Comparison of ENCODE assay signal across 12 mouse cellular contexts in genomic region chr4:140244161-140244813, GRCm38 (mm10). TPM values are rescaled to one million over a fixed set of nuclear protein-coding genes. Genes with fewer than 3 reads are reported as not detected.
DNase-seq lines count a peak whose midpoint lies in the region; ATAC-seq lines count a peak whose summit lies in the region.
"Had no signal": no experiment of that assay in that cellular context is flagged by ENCODE, and none has a peak within 500 bp of the region (broad histone marks: within the 10 kb centered on the region; RNA-seq: fewer than 3 reads in every experiment).

No protein-coding gene starts in this region.

- H3K4me2 ChIP-seq in forebrain, embryonic 12.5 days = peak overlapping the region; percentile 94
- H3K4me2 ChIP-seq in midbrain, embryonic 14.5 days (ENCODE audit: low read length) = peak overlapping the region; percentile 87
- H3K4me2 ChIP-seq: limb, embryonic 15.5 days had no signal

- DNase-seq in left cerebral cortex, postnatal 4 days = peak; percentile 50
- no peak for DNase-seq in left cerebral cortex, postnatal 14 days (ENCODE audit: low spot score in 2 of 2)
- peak; percentile 77 to 79 for DNase-seq in cerebellum, adult 18-20 months
- DNase-seq in midbrain, embryonic 14.5 days = peak; percentile 51
- no peak for DNase-seq in urinary bladder, adult 2 months (ENCODE audit: low spot score)
- DNase-seq in adrenal gland, postnatal 4 days (ENCODE audit: low spot score in 2 of 2) = no peak
- no peak for DNase-seq in gastrocnemius, postnatal 36 days
- DNase-seq: adrenal gland, postnatal 14 days; kidney, postnatal 10 days had no signal

- intact Hi-C loops in left cerebral cortex, postnatal 4 days (cut with DNase I) = loop anchor here (10.0 kb wide), 1 partner anchor 301 kb away; no protein-coding TSS in a partner anchor
- intact Hi-C loops in left cerebral cortex, postnatal 14 days (cut with DNase I) = loop anchor here (10.0 kb wide), 2 partner anchors 139 to 431 kb away; no protein-coding TSS in a partner anchor
- intact Hi-C loops in gastrocnemius, postnatal 36 days (cut with DNase I) = no loop called here

- H3K9ac ChIP-seq in forebrain, embryonic 12.5 days = peak overlapping the region; percentile 52
- peak overlapping the region; percentile 54 for H3K9ac ChIP-seq in midbrain, embryonic 14.5 days (replicated peaks; ENCODE audit: low read length)
- H3K9ac ChIP-seq: limb, embryonic 15.5 days had no signal

- no peak for ATAC-seq in forebrain, embryonic 12.5 days (ENCODE audit: low FRiP score)
- ATAC-seq in midbrain, embryonic 14.5 days (ENCODE audit: low FRiP score, low TSS enrichment) = no peak

- H3K36me3 ChIP-seq in forebrain, embryonic 12.5 days (replicated peaks) = no peaks in the 10 kb centered on the region
- no peaks in the 10 kb centered on the region for H3K36me3 ChIP-seq in midbrain, embryonic 14.5 days (ENCODE audit: control insufficient read depth, insufficient read depth, low read length)
- H3K36me3 ChIP-seq: limb, embryonic 15.5 days had no signal

- peaks cover 83% of the 10 kb centered on the region for H3K27me3 ChIP-seq in forebrain, embryonic 12.5 days
- peaks cover 28% of the 10 kb centered on the region for H3K27me3 ChIP-seq in midbrain, embryonic 14.5 days (ENCODE audit: control insufficient read depth, insufficient read depth, low read length)

- no peaks in the 10 kb centered on the region for H3K9me3 ChIP-seq in forebrain, embryonic 12.5 days
- no peaks in the 10 kb centered on the region for H3K9me3 ChIP-seq in midbrain, embryonic 14.5 days (ENCODE audit: control insufficient read depth, low read length)
- H3K9me3 ChIP-seq: limb, embryonic 15.5 days had no signal

- peaks cover 76% of the 10 kb centered on the region for H3K4me1 ChIP-seq in forebrain, embryonic 12.5 days
- peaks cover 34% of the 10 kb centered on the region for H3K4me1 ChIP-seq in midbrain, embryonic 14.5 days (ENCODE audit: control insufficient read depth, insufficient read depth, low read length)

- H3K4me3 ChIP-seq in forebrain, embryonic 12.5 days (replicated peaks) = peak overlapping the region; percentile 56
- peak overlapping the region; percentile 66 for H3K4me3 ChIP-seq in midbrain, embryonic 14.5 days (replicated peaks; ENCODE audit: low read depth, low read length)
- H3K4me3 ChIP-seq: limb, embryonic 15.5 days had no signal

- WGBS in forebrain, embryonic 12.5 days = 2% methylated on average over 40 of the region's 40 CpGs
- WGBS in midbrain, embryonic 14.5 days = 1% methylated on average over 40 of the region's 40 CpGs

- H3K27ac ChIP-seq in forebrain, embryonic 12.5 days = no peak overlapping the region
- no peak overlapping the region for H3K27ac ChIP-seq in midbrain, embryonic 14.5 days (replicated peaks; ENCODE audit: low read depth, low read length)
- H3K27ac ChIP-seq: limb, embryonic 15.5 days had no signal

RNA-seq across cellular contexts. Expression of gene Igsf21, which starts 2.3 kb away (rescaled TPM):
- total RNA-seq in left cerebral cortex, postnatal 4 days (2021) = 100 to 1,000 TPM; 104 to 114 TPM
- total RNA-seq in left cerebral cortex, postnatal 14 days (2021) = 100 to 1,000 TPM; 108 to 128 TPM
- polyA plus RNA-seq in forebrain, embryonic 12.5 days (2016; fragmentation: Nextera tagmentation; extraction: Ambion mirVana) = 21.7 and 22.8 TPM in 2 replicates
- polyA plus RNA-seq in midbrain, embryonic 14.5 days (2014; fragmentation: Nextera tagmentation; extraction: Ambion mirVana) = 64.9 and 77.6 TPM in 2 replicates
- polyA plus RNA-seq in urinary bladder, adult 2 months (2012; rRNA removed) = 0.26 and 0.65 TPM in 2 replicates
- 1 to 10 TPM; 4.5 to 5.9 TPM for total RNA-seq in adrenal gland, postnatal 4 days (2021)
- total RNA-seq in gastrocnemius, postnatal 36 days (2021) = under 1 TPM in 1 of 2 experiments, not detected in 1; 0.18 TPM
- total RNA-seq: CH12.LX had no signal

Comparison
In these comparisons a context has a peak if more than half of its experiments do, and no peak if none do; other contexts are left out.
1. DNase-seq: peak in left cerebral cortex, postnatal 4 days (single experiment), cerebellum, adult 18-20 months (2 of 2) and midbrain, embryonic 14.5 days (single experiment); none in left cerebral cortex, postnatal 14 days (0 of 2), urinary bladder, adult 2 months (single experiment), adrenal gland, postnatal 4 days (0 of 2) and gastrocnemius, postnatal 36 days (0 of 2).
2. RNA of gene Igsf21, which starts 2.3 kb away (total RNA-seq): 108 to 128 TPM in left cerebral cortex, postnatal 14 days and 104 to 114 TPM in left cerebral cortex, postnatal 4 days; 4.5 to 5.9 TPM in adrenal gland, postnatal 4 days and 0.18 TPM in gastrocnemius, postnatal 36 days; every median in the first group is over 10 times any median in the second.